Mouse (Mus musculus): ENCODE results near the gene Suv39h2. TPM values are rescaled to one million over a fixed set of nuclear protein-coding genes. Genes with fewer than 3 reads are reported as not detected.

The Suv39h2 gene
- 1 to 10 TPM; 3.5 to 4.0 TPM for total RNA-seq (2021)
- long read RNA-seq, experiment 1, full-length matches to known transcripts = 4 of 6 reads
- long read RNA-seq, experiment 1, partial matches to known transcripts = 1 of 6 reads
- long read RNA-seq, experiment 1, other reads (novel, unspliced or antisense) = 1 of 6 reads
- long read RNA-seq, experiment 2, full-length matches to known transcripts = 2 of 3 reads
- long read RNA-seq, experiment 2, partial matches to known transcripts = 0 of 3 reads
- long read RNA-seq, experiment 2, other reads (novel, unspliced or antisense) = 1 of 3 reads

GRCm38 (mm10) chr2:3474861-3475283, at the start of gene Suv39h2:
Gene Suv39h2, minus strand, starts transcription at chr2:3475031.
- peak; percentile 96 to 97 for DNase-seq (ENCODE audit: low spot score in 2 of 2)

- no peak for DNase-seq (ENCODE audit: low spot score in 2 of 2)
These were observed 47.7 kb upstream of the Suv39h2 start for GRCm38 (mm10) chr2:3522558-3522957.

- peak; percentile 92 to 95 for DNase-seq (ENCODE audit: low spot score in 2 of 2)
These were observed 38.0 kb upstream of the Suv39h2 start, which contains the start of the genes Gm45902, Hspa14 and Cdnf for GRCm38 (mm10) chr2:3512552-3513454. Gene Gm45902, minus strand, starts transcription at chr2:3512790. Gene Hspa14, minus strand, starts transcription at chr2:3512814. Gene Cdnf, plus strand, starts transcription at chr2:3513030.

GRCm38 (mm10) chr2:3512076-3512475, 37.2 kb upstream of the Suv39h2 start:
- no peak for DNase-seq (ENCODE audit: low spot score in 2 of 2)

GRCm38 (mm10) chr2:3500886-3501285, 26.1 kb upstream of the Suv39h2 start:
- no peak for DNase-seq (ENCODE audit: low spot score in 2 of 2)

GRCm38 (mm10) chr2:3499543-3499942, 24.7 kb upstream of the Suv39h2 start:
- no peak for DNase-seq (ENCODE audit: low spot score in 2 of 2)

GRCm38 (mm10) chr2:3493833-3494409, 19.1 kb upstream of the Suv39h2 start:
- DNase-seq (ENCODE audit: low spot score in 2 of 2) = no peak

- DNase-seq (ENCODE audit: low spot score in 2 of 2) = no peak
These were observed 15.0 kb upstream of the Suv39h2 start for GRCm38 (mm10) chr2:3489816-3490215.

- no peak for DNase-seq (ENCODE audit: low spot score in 2 of 2)
These were observed 5.4 kb upstream of the Suv39h2 start for GRCm38 (mm10) chr2:3480239-3480638.

- no peak for DNase-seq (ENCODE audit: low spot score in 2 of 2)
These were observed 968 bp upstream of the Suv39h2 start for GRCm38 (mm10) chr2:3475746-3476251.

GRCm38 (mm10) chr2:3474361-3474805, 448 bp downstream of the Suv39h2 start:
- peak; percentile 62 to 68 for DNase-seq (ENCODE audit: low spot score in 2 of 2)

- DNase-seq (ENCODE audit: low spot score in 2 of 2) = no peak
These were observed 940 bp downstream of the Suv39h2 start for GRCm38 (mm10) chr2:3473891-3474290.

- no peak for DNase-seq (ENCODE audit: low spot score in 2 of 2)
These were observed 18.2 kb downstream of the Suv39h2 start for GRCm38 (mm10) chr2:3456590-3456989.

- no peak for DNase-seq (ENCODE audit: low spot score in 2 of 2)
These were observed 21.7 kb downstream of the Suv39h2 start for GRCm38 (mm10) chr2:3453096-3453495.

GRCm38 (mm10) chr2:3449431-3449830, 25.4 kb downstream of the Suv39h2 start:
- peak; percentile 51 to 60 for DNase-seq (ENCODE audit: low spot score in 2 of 2)

- no peak for DNase-seq (ENCODE audit: low spot score in 2 of 2)
These were observed 28.8 kb downstream of the Suv39h2 start for GRCm38 (mm10) chr2:3445984-3446383.

- peak; percentile 13 to 22 for DNase-seq (ENCODE audit: low spot score in 2 of 2)
These were observed 30.6 kb downstream of the Suv39h2 start for GRCm38 (mm10) chr2:3444206-3444605.

GRCm38 (mm10) chr2:3437956-3438355, 36.9 kb downstream of the Suv39h2 start:
- no peak for DNase-seq (ENCODE audit: low spot score in 2 of 2)

- no peak for DNase-seq (ENCODE audit: low spot score in 2 of 2)
These were observed 39.3 kb downstream of the Suv39h2 start for GRCm38 (mm10) chr2:3435369-3436061.

- no peak for DNase-seq (ENCODE audit: low spot score in 2 of 2)
These were observed 43.9 kb downstream of the Suv39h2 start for GRCm38 (mm10) chr2:3430956-3431355.

GRCm38 (mm10) chr2:3424579-3424910, 50.3 kb downstream of the Suv39h2 start:
- DNase-seq (ENCODE audit: low spot score in 2 of 2) = no peak

All from left cerebral cortex, adult 18-20 months (tissue).